Mouse (Mus musculus) heart, postnatal 14 days (tissue): ENCODE data around the gene Rhd. TPM values are rescaled to one million over a fixed set of nuclear protein-coding genes. Genes with fewer than 3 reads are reported as not detected.
A peak's percentile ranks its signal among the peaks of the same experiment; 100 is the strongest.

Experiments used
- DNase-seq, 2 experiments: peaks; one replicate each; pipeline ENCODE4 v3.0.0; 2021 to 2022
- intact Hi-C: fragments of 180-260 bp; cut with DNase I; formaldehyde crosslinking; loops from one replicate; pipeline ENCODE4 v1.15.1; 2025
- total RNA-seq, 2 experiments: library from RNA; stranded (reverse); gene quantifications; 2 replicates each; pipeline ENCODE4 v1.2.3; 2021

Gene Rhd
- total RNA-seq, 2 experiments from 2014 or later, result 2.5 TPM

- no peak for DNase-seq
- intact Hi-C loops, result no loop called here
Measured at GRCm38 (mm10) chr4:134855371-134855770, 9.0 kb upstream of the Rhd start.

- DNase-seq, result no peak
- intact Hi-C loops, result no loop called here
Measured at GRCm38 (mm10) chr4:134856056-134856455, 8.3 kb upstream of the Rhd start.

GRCm38 (mm10) chr4:134856501-134856900, 7.8 kb upstream of the Rhd start:
- DNase-seq, result no peak
- intact Hi-C loops, result no loop called here

GRCm38 (mm10) chr4:134858494-134858893, 5.8 kb upstream of the Rhd start:
- no peak for DNase-seq
- intact Hi-C loops, result no loop called here

- intact Hi-C loops, result no loop called here
- no peak for DNase-seq
Measured at GRCm38 (mm10) chr4:134861884-134862283, 2.5 kb upstream of the Rhd start.

- no peak for DNase-seq
- intact Hi-C loops, result no loop called here
Measured at GRCm38 (mm10) chr4:134862996-134863395, 1.3 kb upstream of the Rhd start.

- DNase-seq, result no peak
- intact Hi-C loops, result loop anchor here (5.0 kb wide), 1 partner anchor 78 kb away; no protein-coding TSS in a partner anchor
Measured at GRCm38 (mm10) chr4:134865340-134865739, 1.0 kb downstream of the Rhd start.

- intact Hi-C loops, result loop anchor here (5.0 kb wide), 1 partner anchor 78 kb away; no protein-coding TSS in a partner anchor
- DNase-seq, result no peak
Measured at GRCm38 (mm10) chr4:134865789-134866188, 1.5 kb downstream of the Rhd start.

GRCm38 (mm10) chr4:134867213-134867612, 2.9 kb downstream of the Rhd start:
- intact Hi-C loops, result loop anchor here (5.0 kb wide), 1 partner anchor 80 kb away; no protein-coding TSS in a partner anchor
- no peak for DNase-seq

- intact Hi-C loops, result loop anchor here (5.0 kb wide), 1 partner anchor 80 kb away; no protein-coding TSS in a partner anchor
- no peak for DNase-seq
Measured at GRCm38 (mm10) chr4:134867661-134868060, 3.3 kb downstream of the Rhd start.

GRCm38 (mm10) chr4:134868065-134868464, 3.7 kb downstream of the Rhd start:
- no peak for DNase-seq
- intact Hi-C loops, result loop anchor here (5.0 kb wide), 1 partner anchor 81 kb away; no protein-coding TSS in a partner anchor

- intact Hi-C loops, result loop anchor here (5.0 kb wide), 1 partner anchor 81 kb away; no protein-coding TSS in a partner anchor
- DNase-seq, result no peak
Measured at GRCm38 (mm10) chr4:134868490-134868889, 4.2 kb downstream of the Rhd start.

GRCm38 (mm10) chr4:134869068-134869730, 4.9 kb downstream of the Rhd start:
- intact Hi-C loops, result loop anchor here (5.0 kb wide), 1 partner anchor 82 kb away; no protein-coding TSS in a partner anchor
- no peak for DNase-seq

- intact Hi-C loops, result loop anchor here (5.0 kb wide), 1 partner anchor 83 kb away; no protein-coding TSS in a partner anchor
Measured at GRCm38 (mm10) chr4:134869815-134870375, 5.6 kb downstream of the Rhd start.

GRCm38 (mm10) chr4:134871477-134871876, 7.1 kb downstream of the Rhd start:
- DNase-seq, result no peak
- intact Hi-C loops, result no loop called here

More at GRCm38 (mm10) chr4:134869815-134870375, 5.6 kb downstream of the Rhd start:
- no peak for DNase-seq

- no peak for DNase-seq
- intact Hi-C loops, result no loop called here
Measured at GRCm38 (mm10) chr4:134871950-134872349, 7.6 kb downstream of the Rhd start.

- intact Hi-C loops, result loop anchor here (5.0 kb wide), 2 partner anchors 54 to 334 kb away; no protein-coding TSS in a partner anchor
- no peak for DNase-seq
Measured at GRCm38 (mm10) chr4:134876171-134876570, 11.8 kb downstream of the Rhd start.

GRCm38 (mm10) chr4:134879410-134879981, 15.2 kb downstream of the Rhd start:
- intact Hi-C loops, result loop anchor here (2.0 to 5.0 kb wide), 3 partner anchors 57 to 337 kb away; no protein-coding TSS in a partner anchor
- peak; percentile 78 to 85 for DNase-seq

- peak in 1 of 2 experiments; percentile 21 for DNase-seq
- intact Hi-C loops, result no loop called here
Measured at GRCm38 (mm10) chr4:134880041-134880440, 15.7 kb downstream of the Rhd start.

- DNase-seq, result peak; percentile 40 to 61
- intact Hi-C loops, result no loop called here
Measured at GRCm38 (mm10) chr4:134883266-134883665, 18.9 kb downstream of the Rhd start.

- DNase-seq, result peak in 1 of 2 experiments; percentile 25
- intact Hi-C loops, result no loop called here
Measured at GRCm38 (mm10) chr4:134883808-134884207, 19.5 kb downstream of the Rhd start.
